Mouse (Mus musculus) midbrain, embryonic 12.5 days (tissue): ENCODE results near the gene 2010111I01Rik. TPM values are rescaled to one million over a fixed set of nuclear protein-coding genes. Genes with fewer than 3 reads are reported as not detected.

Source experiments
- ATAC-seq: fragments of 200-750 bp; cut with Nextera tagmentation; 2 replicates; pipeline ENCODE4 v1.8.0; 2017; ENCODE audit warnings: low read depth, moderate TSS enrichment, moderate library complexity; ENCODE audit not compliant: low FRiP score
- H3K27ac ChIP-seq: fragments of 300-500 bp; sonication (generic); replicated peaks from 2 replicates; pipeline ENCODE4 v1.5.1; 2016; ENCODE audit warnings: mild to moderate bottlenecking
- H3K27me3 ChIP-seq: fragments of 300-500 bp; sonication (generic); 2 replicates; pipeline ENCODE4 v1.6.1; 2016; ENCODE audit warnings: mild to moderate bottlenecking
- H3K36me3 ChIP-seq: fragments of 300-500 bp; sonication (generic); 2 replicates; pipeline ENCODE4 v1.6.1; 2016
- H3K4me1 ChIP-seq: fragments of 300-500 bp; sonication (generic); 2 replicates; pipeline ENCODE4 v1.6.1; 2016
- H3K4me2 ChIP-seq: fragments of 300-500 bp; sonication (generic); replicated peaks from 2 replicates; pipeline ENCODE4 v1.6.1; 2016; ENCODE audit warnings: mild to moderate bottlenecking, moderate library complexity
- H3K4me3 ChIP-seq: fragments of 300-500 bp; sonication (generic); 2 replicates; pipeline ENCODE4 v1.5.1; 2016; ENCODE audit warnings: mild to moderate bottlenecking
- H3K9ac ChIP-seq: fragments of 300-500 bp; sonication (generic); replicated peaks from 2 replicates; pipeline ENCODE4 v1.6.1; 2016; ENCODE audit warnings: mild to moderate bottlenecking, moderate library complexity
- H3K9me3 ChIP-seq: fragments of 300-500 bp; sonication (generic); 2 replicates; pipeline ENCODE4 v1.6.1; 2016; ENCODE audit warnings: mild to moderate bottlenecking
- WGBS: fragments of 180-500 bp; shearing (Covaris S2); methylation state at CpG from one replicate; pipeline ENCODE4 v1.1.7; 2016; 5-methylcytosine and 5-hydroxymethylcytosine counted together
- polyA plus RNA-seq: library from polyadenylated mRNA; unstranded; fragments of >200 nt; fragmentation: Nextera tagmentation; extraction: Ambion mirVana; gene quantifications from 2 replicates; pipeline ENCODE4 v1.2.1, GENCODE M21; 2016

The 2010111I01Rik gene
- polyA plus RNA-seq, 1 experiment from 2014 or later: 35.7 TPM

DNA sequence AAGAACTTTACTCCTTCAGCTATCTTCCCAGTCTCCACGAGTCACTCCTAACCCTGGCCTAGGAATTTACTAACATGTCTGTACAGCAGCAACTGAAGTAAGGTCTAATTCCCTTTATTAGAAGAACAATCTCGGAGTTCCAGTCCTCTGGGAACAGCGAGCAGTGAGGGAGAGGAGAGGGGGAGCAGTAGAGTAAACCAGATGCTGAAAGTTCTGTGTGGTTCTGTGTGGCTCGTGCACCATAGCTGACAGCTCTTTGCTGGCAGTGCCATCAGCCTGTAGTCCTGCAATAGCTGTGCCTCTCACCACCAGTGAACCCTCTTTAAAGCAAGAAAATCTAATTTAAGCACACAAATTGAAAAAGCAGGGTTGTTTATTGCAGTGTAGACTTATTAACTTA lies 324.5 kb downstream of the 2010111I01Rik start:
- no peak for ATAC-seq
- no peak overlapping the region for H3K4me3 ChIP-seq
- 66% methylated on average over 4 of the region's 4 CpGs for WGBS
- H3K9me3 ChIP-seq: no peaks in the 10 kb centered on the region
- H3K4me1 ChIP-seq: peaks cover 14% of the 10 kb centered on the region
- H3K27ac ChIP-seq: no peak overlapping the region
- peaks cover 17% of the 10 kb centered on the region for H3K27me3 ChIP-seq
- H3K4me2 ChIP-seq: no peak overlapping the region
- no peak overlapping the region for H3K9ac ChIP-seq
- H3K36me3 ChIP-seq: 0 out of 2 replicates have a peak, but pooled peaks cover 4% of the 10 kb centered on the region

- ATAC-seq: no peak
- Histone ChIP-seq H3K27ac (no peak overlapping the region), H3K4me1 (peaks cover 20% of the 10 kb centered on the region), H3K36me3 (0 out of 2 replicates have a peak, but pooled peaks cover 4% of the 10 kb centered on the region), H3K9me3 (no peaks in the 10 kb centered on the region), H3K27me3 (peaks cover 17% of the 10 kb centered on the region), H3K9ac (no peak overlapping the region), H3K4me2 (no peak overlapping the region), H3K4me3 (no peak overlapping the region)
- WGBS: 71% methylated on average over 5 of the region's 5 CpGs
Measured at GRCm38 (mm10) chr13:63289687-63290086, 325.0 kb downstream of the 2010111I01Rik start.

GRCm38 (mm10) chr13:63290126-63290525 lies 325.4 kb downstream of the 2010111I01Rik start:
- Histone ChIP-seq H3K9me3 (no peaks in the 10 kb centered on the region), H3K9ac (no peak overlapping the region), H3K4me3 (no peak overlapping the region), H3K4me1 (peaks cover 22% of the 10 kb centered on the region), H3K4me2 (no peak overlapping the region), H3K27ac (no peak overlapping the region), H3K36me3 (0 out of 2 replicates have a peak, but pooled peaks cover 4% of the 10 kb centered on the region), H3K27me3 (peaks cover 17% of the 10 kb centered on the region)
- 96% methylated on average over 4 of the region's 4 CpGs for WGBS
- no peak for ATAC-seq

DNA sequence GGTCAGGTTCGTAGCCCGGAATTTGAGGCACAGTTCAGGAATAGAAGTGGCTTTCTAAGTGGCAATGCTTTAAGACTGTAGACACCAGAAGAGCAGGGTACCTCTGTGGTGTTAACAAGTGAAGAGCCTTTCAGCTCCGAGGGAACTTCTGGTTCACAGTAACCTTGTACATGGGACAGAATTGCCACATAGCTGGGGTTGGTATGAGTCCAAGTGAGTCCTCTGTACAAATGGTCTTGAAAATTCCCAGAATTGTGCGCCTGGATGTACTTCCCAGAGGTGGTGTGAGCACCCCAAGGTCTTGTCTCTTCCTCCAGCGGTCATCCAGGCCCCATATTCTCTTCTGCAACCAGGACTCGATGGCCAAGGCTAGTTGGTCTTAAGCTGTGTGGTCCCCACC lies 326.3 kb downstream of the 2010111I01Rik start:
- H3K36me3 ChIP-seq: 0 out of 2 replicates have a peak, but pooled peaks cover 4% of the 10 kb centered on the region
- no peak overlapping the region for H3K4me3 ChIP-seq

DNA sequence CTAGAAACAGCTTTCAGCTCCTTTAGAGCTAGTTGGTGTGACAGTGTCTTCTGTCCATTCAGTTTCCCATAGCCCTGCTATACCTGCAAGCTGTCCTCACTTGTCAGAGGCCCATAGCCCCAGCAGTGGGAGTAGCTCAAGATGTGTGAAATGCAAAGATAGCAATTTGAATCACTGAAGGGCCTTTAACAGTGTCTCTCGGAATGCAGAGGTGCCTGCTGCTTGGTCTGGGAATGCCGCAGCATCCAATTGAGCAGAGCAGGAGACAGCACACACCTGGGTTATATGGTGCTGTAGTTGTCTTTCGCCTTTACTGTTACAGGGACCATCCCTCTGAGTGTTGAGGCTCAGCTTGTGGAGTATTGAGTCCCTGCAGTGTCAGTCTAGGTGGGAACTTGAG lies 329.0 kb downstream of the 2010111I01Rik start:
- H3K27ac ChIP-seq: no peak overlapping the region
- peaks cover 23% of the 10 kb centered on the region for H3K27me3 ChIP-seq
- H3K36me3 ChIP-seq: peaks cover 5% of the 10 kb centered on the region; the same call in 1 of the 2 replicates

More for the DNA sequence above, 326.3 kb downstream of the 2010111I01Rik start:
- Histone ChIP-seq H3K27me3 (peaks cover 17% of the 10 kb centered on the region), H3K4me1 (peaks cover 25% of the 10 kb centered on the region), H3K4me2 (no peak overlapping the region), H3K27ac (no peak overlapping the region), H3K9me3 (no peaks in the 10 kb centered on the region), H3K9ac (no peak overlapping the region)
- 93% methylated on average over 6 of the region's 6 CpGs for WGBS
- ATAC-seq: no peak

GRCm38 (mm10) chr13:63294359-63295193 lies 329.9 kb downstream of the 2010111I01Rik start:
- H3K9ac ChIP-seq: no peak overlapping the region
- no peak overlapping the region for H3K4me3 ChIP-seq
- H3K9me3 ChIP-seq: no peaks in the 10 kb centered on the region
- peaks cover 25% of the 10 kb centered on the region for H3K4me1 ChIP-seq
- peaks cover 12% of the 10 kb centered on the region; the same call in 1 of the 2 replicates for H3K36me3 ChIP-seq
- H3K27me3 ChIP-seq: peaks cover 23% of the 10 kb centered on the region
- peak overlapping the region; percentile 54; the same call in 1 of the 2 replicates for H3K27ac ChIP-seq
- peak; percentile 55 for ATAC-seq
- 19% methylated on average over 15 of the region's 15 CpGs for WGBS
- H3K4me2 ChIP-seq: peak overlapping the region; percentile 15

More for the DNA sequence above, 329.0 kb downstream of the 2010111I01Rik start:
- H3K9ac ChIP-seq: no peak overlapping the region
- H3K9me3 ChIP-seq: no peaks in the 10 kb centered on the region
- 63% methylated on average over 3 of the region's 3 CpGs for WGBS
- H3K4me2 ChIP-seq: no peak overlapping the region
- H3K4me1 ChIP-seq: peaks cover 25% of the 10 kb centered on the region
- ATAC-seq: no peak
- H3K4me3 ChIP-seq: no peak overlapping the region

- H3K9me3 ChIP-seq: no peaks in the 10 kb centered on the region
- H3K4me3 ChIP-seq: no peak overlapping the region
- H3K27me3 ChIP-seq: peaks cover 23% of the 10 kb centered on the region
- peaks cover 29% of the 10 kb centered on the region for H3K36me3 ChIP-seq
- no peak overlapping the region for H3K27ac ChIP-seq
- no peak overlapping the region for H3K9ac ChIP-seq
- 94% methylated on average over 11 of the region's 11 CpGs for WGBS
- H3K4me1 ChIP-seq: peaks cover 19% of the 10 kb centered on the region
- H3K4me2 ChIP-seq: no peak overlapping the region
- ATAC-seq: no peak
Measured at GRCm38 (mm10) chr13:63296300-63296699, 331.6 kb downstream of the 2010111I01Rik start.

DNA sequence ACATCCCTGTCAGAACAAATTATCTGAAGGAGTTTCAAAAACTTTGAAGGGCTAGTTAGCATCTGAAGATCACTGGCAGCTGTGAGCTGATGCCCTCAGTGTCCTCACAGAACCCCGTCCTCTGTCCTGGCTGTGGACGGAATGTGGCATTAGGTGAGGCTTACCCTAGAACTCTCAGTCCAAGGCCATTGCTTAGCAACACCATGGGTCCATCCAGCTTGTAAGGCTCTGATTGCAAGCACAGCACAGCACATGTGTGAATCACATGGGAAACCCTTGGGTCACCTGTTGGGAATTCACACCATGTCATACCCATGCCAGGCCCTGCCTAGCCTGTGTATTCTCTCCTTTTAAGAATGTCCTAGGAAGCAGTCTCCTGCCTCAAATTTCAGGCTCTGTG lies 332.3 kb downstream of the 2010111I01Rik start:
- 93% methylated on average over 2 of the region's 2 CpGs for WGBS
- Histone ChIP-seq H3K27ac (no peak overlapping the region), H3K9me3 (no peaks in the 10 kb centered on the region), H3K4me2 (no peak overlapping the region), H3K36me3 (peaks cover 34% of the 10 kb centered on the region), H3K4me1 (peaks cover 22% of the 10 kb centered on the region), H3K27me3 (peaks cover 19% of the 10 kb centered on the region), H3K4me3 (no peak overlapping the region), H3K9ac (no peak overlapping the region)
- no peak for ATAC-seq

DNA sequence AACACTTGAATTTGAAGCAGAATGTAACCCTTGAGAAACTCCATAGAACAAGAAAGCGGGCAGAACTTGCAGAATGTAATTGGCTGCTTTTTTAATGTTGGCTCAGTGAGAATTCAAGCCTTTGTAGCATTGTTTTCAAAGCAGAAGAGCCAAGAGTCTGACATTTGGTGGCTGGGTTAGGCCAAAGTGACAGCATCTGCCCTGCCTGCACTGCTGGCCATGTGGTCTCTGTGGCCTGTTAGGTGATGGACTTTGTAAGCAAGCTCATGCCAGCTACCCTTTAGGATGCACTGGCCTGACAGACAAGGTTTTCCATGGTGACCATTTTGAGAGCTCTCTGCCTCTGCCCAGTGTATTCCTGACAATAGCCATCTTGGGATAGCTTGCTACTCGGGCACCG lies 333.2 kb downstream of the 2010111I01Rik start:
- Histone ChIP-seq H3K4me2 (no peak overlapping the region), H3K36me3 (peaks cover 34% of the 10 kb centered on the region), H3K4me1 (peaks cover 22% of the 10 kb centered on the region), H3K27me3 (peaks cover 14% of the 10 kb centered on the region; the same call in 1 of the 2 replicates), H3K9me3 (no peaks in the 10 kb centered on the region), H3K4me3 (no peak overlapping the region), H3K9ac (no peak overlapping the region), H3K27ac (no peak overlapping the region)
- WGBS: 92% methylated on average over 3 of the region's 3 CpGs
- ATAC-seq: no peak

- peaks cover 16% of the 10 kb centered on the region for H3K4me1 ChIP-seq
- no peaks in the 10 kb centered on the region for H3K9me3 ChIP-seq
- peaks cover 42% of the 10 kb centered on the region for H3K36me3 ChIP-seq
- H3K4me3 ChIP-seq: no peak overlapping the region
- 96% methylated on average over 5 of the region's 5 CpGs for WGBS
- H3K27ac ChIP-seq: no peak overlapping the region
- ATAC-seq: no peak
- no peak overlapping the region for H3K4me2 ChIP-seq
- H3K9ac ChIP-seq: no peak overlapping the region
- H3K27me3 ChIP-seq: 0 out of 2 replicates have a peak, but pooled peaks cover 6% of the 10 kb centered on the region
Measured at GRCm38 (mm10) chr13:63298931-63299330, 334.2 kb downstream of the 2010111I01Rik start.

- H3K4me3 ChIP-seq: no peak overlapping the region
- H3K27ac ChIP-seq: no peak overlapping the region
- H3K36me3 ChIP-seq: peaks cover 47% of the 10 kb centered on the region
- H3K27me3 ChIP-seq: 0 out of 2 replicates have a peak, but pooled peaks cover 5% of the 10 kb centered on the region
- H3K4me1 ChIP-seq: peaks cover 6% of the 10 kb centered on the region; the same call in 1 of the 2 replicates
- H3K9ac ChIP-seq: no peak overlapping the region
- WGBS: 86% methylated on average over 7 of the region's 7 CpGs
- H3K9me3 ChIP-seq: no peaks in the 10 kb centered on the region
- no peak overlapping the region for H3K4me2 ChIP-seq
- ATAC-seq: no peak
Measured at GRCm38 (mm10) chr13:63300929-63301328, 336.2 kb downstream of the 2010111I01Rik start.

GRCm38 (mm10) chr13:63301764-63302209 lies 337.1 kb downstream of the 2010111I01Rik start:
- Histone ChIP-seq H3K4me3 (no peak overlapping the region), H3K27ac (no peak overlapping the region), H3K9ac (no peak overlapping the region), H3K4me1 (peaks cover 6% of the 10 kb centered on the region; the same call in 1 of the 2 replicates), H3K27me3 (0 out of 2 replicates have a peak, but pooled peaks cover 5% of the 10 kb centered on the region), H3K9me3 (no peaks in the 10 kb centered on the region), H3K4me2 (no peak overlapping the region), H3K36me3 (peaks cover 53% of the 10 kb centered on the region)
- 58% methylated on average over 3 of the region's 3 CpGs for WGBS
- ATAC-seq: no peak
